Comparison of ENCODE assay signal across 8 mouse cellular contexts in genomic region chr8:118979800-118980199, GRCm38 (mm10).
DNase-seq lines count a peak whose midpoint lies in the region; ATAC-seq and TF ChIP-seq lines count a peak whose summit lies in the region.

No protein-coding gene starts in this region.

- TF ChIP-seq CTCF in forebrain, postnatal 0 days (IDR thresholded peaks at IDR 0.05; ENCODE audit: low read depth), result peak; percentile 77
- TF ChIP-seq CTCF in left cerebral cortex, adult 2 months (IDR thresholded peaks at IDR 0.05), result peak; percentile 76

- intact Hi-C loops in left cerebral cortex, adult 2 months (cut with DNase I), result no loop called here

- no peak overlapping the region for H3K9ac ChIP-seq in forebrain, postnatal 0 days
- H3K9ac ChIP-seq in forebrain, embryonic 13.5 days, result no peak overlapping the region

- H3K9me3 ChIP-seq in forebrain, postnatal 0 days (ENCODE audit: low read length), result no peaks in the 10 kb centered on the region
- H3K9me3 ChIP-seq in forebrain, embryonic 13.5 days (replicated peaks), result peaks cover 3% of the 10 kb centered on the region; the same call in 1 of the 2 replicates
- 0 out of 2 replicates have a peak, but pooled peaks cover 5% of the 10 kb centered on the region for H3K9me3 ChIP-seq in embryonic facial prominence, embryonic 10.5 days

- no peak overlapping the region for H3K4me2 ChIP-seq in forebrain, postnatal 0 days (ENCODE audit: low read depth)
- no peak overlapping the region for H3K4me2 ChIP-seq in forebrain, embryonic 13.5 days

- H3K4me1 ChIP-seq in forebrain, postnatal 0 days (ENCODE audit: insufficient read depth), result no peaks in the 10 kb centered on the region
- no peaks in the 10 kb centered on the region for H3K4me1 ChIP-seq in forebrain, embryonic 13.5 days
- H3K4me1 ChIP-seq in embryonic facial prominence, embryonic 10.5 days, result no peaks in the 10 kb centered on the region

- H3K36me3 ChIP-seq in forebrain, postnatal 0 days (ENCODE audit: insufficient read depth), result no peaks in the 10 kb centered on the region
- H3K36me3 ChIP-seq in forebrain, embryonic 13.5 days (ENCODE audit: poor library complexity, severe bottlenecking), result no peaks in the 10 kb centered on the region
- no peaks in the 10 kb centered on the region for H3K36me3 ChIP-seq in embryonic facial prominence, embryonic 10.5 days (replicated peaks)

- 17% methylated on average over 5 of the region's 5 CpGs for WGBS in forebrain, postnatal 0 days
- 20% methylated on average over 5 of the region's 5 CpGs for WGBS in forebrain, embryonic 13.5 days
- WGBS in embryonic facial prominence, embryonic 10.5 days, result 21% methylated on average over 5 of the region's 5 CpGs

- H3K27me3 ChIP-seq in forebrain, postnatal 0 days (ENCODE audit: insufficient read depth, low read length), result no peaks in the 10 kb centered on the region
- no peaks in the 10 kb centered on the region for H3K27me3 ChIP-seq in forebrain, embryonic 13.5 days
- H3K27me3 ChIP-seq in embryonic facial prominence, embryonic 10.5 days (replicated peaks; ENCODE audit: low read depth, poor library complexity, severe bottlenecking), result no peaks in the 10 kb centered on the region

- no peak overlapping the region for H3K4me3 ChIP-seq in forebrain, postnatal 0 days (ENCODE audit: low read depth, low read length)
- no peak overlapping the region for H3K4me3 ChIP-seq in forebrain, embryonic 13.5 days
- H3K4me3 ChIP-seq in left cerebral cortex, adult 2 months, result no peak overlapping the region
- H3K4me3 ChIP-seq in embryonic facial prominence, embryonic 10.5 days, result no peak overlapping the region

- DNase-seq in forebrain, postnatal 0 days, result peak; percentile 38
- DNase-seq in left cerebral cortex, adult 2 months (ENCODE audit: extremely low spot score in 1 of 2, low spot score in 2 of 2), result peak; percentile 19 to 27
- DNase-seq in left cerebral cortex, adult 9 months (ENCODE audit: low spot score in 2 of 2), result no peak
- peak; percentile 45 for DNase-seq in ZHBTc4 (ENCODE audit: low read depth, low spot score)
- peak; percentile 43 for DNase-seq in embryonic facial prominence, embryonic 10.5 days (ENCODE audit: low spot score)
- no peak for DNase-seq in spleen, postnatal 14 days (ENCODE audit: low spot score in 2 of 2)
- DNase-seq in Muller cell, postnatal 12 days (ENCODE audit: inconsistent ontology term), result no peak

- no peak overlapping the region for H3K27ac ChIP-seq in forebrain, postnatal 0 days (ENCODE audit: low read depth, low read length)
- H3K27ac ChIP-seq in forebrain, embryonic 13.5 days, result no peak overlapping the region
- no peak overlapping the region for H3K27ac ChIP-seq in left cerebral cortex, adult 2 months
- H3K27ac ChIP-seq in embryonic facial prominence, embryonic 10.5 days (replicated peaks), result no peak overlapping the region

- no peak for ATAC-seq in forebrain, postnatal 0 days
- ATAC-seq in forebrain, embryonic 13.5 days, result no peak

Comparison
In these comparisons a context has a peak if more than half of its experiments do, and no peak if none do; other contexts are left out.
1. DNase-seq: peak in forebrain, postnatal 0 days (single experiment), left cerebral cortex, adult 2 months (2 of 2), ZHBTc4 (single experiment) and embryonic facial prominence, embryonic 10.5 days (single experiment); none in left cerebral cortex, adult 9 months (0 of 2), spleen, postnatal 14 days (0 of 2) and Muller cell, postnatal 12 days (single experiment).